Mouse (Mus musculus): ENCODE measurements around the gene Lamc2. TPM values are rescaled to one million over a fixed set of nuclear protein-coding genes. Genes with fewer than 3 reads are reported as not detected.

The Lamc2 gene
- polyA plus RNA-seq (2014; fragmentation: Illumina TruSeq; extraction: RNeasy Lipid Tissue Mini Kit (QIAGEN cat#74804); ENCODE audit: low replicate concordance), result 4.6 TPM

GRCm38 (mm10) chr1:153185828-153186803 lies at the start of gene Lamc2:
Lamc2 (minus strand) TSS chr1:153186447.

Other genes with a start within 250 kb of the Lamc2 start
- 0.30 TPM for gene Nmnat2, start 231.5 kb downstream of the Lamc2 start, polyA plus RNA-seq (2014; fragmentation: Illumina TruSeq; extraction: RNeasy Lipid Tissue Mini Kit (QIAGEN cat#74804); ENCODE audit: low replicate concordance)
- gene Lamc1, start 146.3 kb upstream of the Lamc2 start, polyA plus RNA-seq (2014; fragmentation: Illumina TruSeq; extraction: RNeasy Lipid Tissue Mini Kit (QIAGEN cat#74804); ENCODE audit: low replicate concordance), result 9.8 TPM
- 0.26 TPM for gene Shcbp1l, start 238.7 kb upstream of the Lamc2 start, polyA plus RNA-seq (2014; fragmentation: Illumina TruSeq; extraction: RNeasy Lipid Tissue Mini Kit (QIAGEN cat#74804); ENCODE audit: low replicate concordance)